Mouse (Mus musculus): ENCODE results near the gene Gpr65.
"Not testable (repeated sequence)": the region's sequence is repeated elsewhere in the genome, so short reads cannot be mapped to it uniquely, and the experiment has no call there.

The Gpr65 gene

DNA sequence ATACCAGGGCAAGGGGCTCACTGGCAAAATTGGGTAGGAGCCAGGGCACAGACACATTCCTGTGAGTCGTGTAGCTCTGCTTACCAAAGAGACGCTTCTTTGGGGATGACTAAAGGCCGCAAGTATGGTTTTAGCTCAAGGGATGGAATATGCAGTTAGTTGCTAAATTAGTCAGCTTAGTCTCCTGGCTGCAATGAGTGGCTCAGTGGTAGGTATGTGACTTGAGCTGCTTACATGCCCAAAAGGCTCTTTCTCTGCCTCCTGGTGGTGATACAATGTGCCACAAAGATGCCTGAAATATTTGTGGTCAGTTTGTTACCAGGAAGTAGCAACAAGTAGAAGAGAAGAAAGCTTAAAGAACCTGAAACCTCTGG, 15.0 kb downstream of the Gpr65 start:
- no peak for DNase-seq

DNA sequence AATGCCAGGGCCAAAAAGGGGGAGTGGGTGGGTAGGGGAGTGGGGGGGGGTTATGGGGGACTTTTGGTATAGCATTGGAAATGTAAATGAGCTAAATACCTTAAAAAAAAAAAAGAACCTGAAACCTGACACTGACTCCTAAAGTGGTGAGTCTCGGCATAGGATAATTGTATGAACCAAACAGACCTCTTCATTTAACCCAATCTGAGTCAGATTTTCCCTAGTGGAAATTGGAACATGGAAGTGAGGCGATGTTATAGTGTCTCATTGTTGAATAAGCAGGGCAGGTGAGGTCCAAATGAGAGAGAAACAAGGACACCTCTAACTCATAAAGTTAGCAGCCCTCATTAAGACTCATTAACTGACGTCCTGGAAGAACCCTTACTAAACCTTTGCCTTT, 16.0 kb downstream of the Gpr65 start:
- no peak for DNase-seq

DNA sequence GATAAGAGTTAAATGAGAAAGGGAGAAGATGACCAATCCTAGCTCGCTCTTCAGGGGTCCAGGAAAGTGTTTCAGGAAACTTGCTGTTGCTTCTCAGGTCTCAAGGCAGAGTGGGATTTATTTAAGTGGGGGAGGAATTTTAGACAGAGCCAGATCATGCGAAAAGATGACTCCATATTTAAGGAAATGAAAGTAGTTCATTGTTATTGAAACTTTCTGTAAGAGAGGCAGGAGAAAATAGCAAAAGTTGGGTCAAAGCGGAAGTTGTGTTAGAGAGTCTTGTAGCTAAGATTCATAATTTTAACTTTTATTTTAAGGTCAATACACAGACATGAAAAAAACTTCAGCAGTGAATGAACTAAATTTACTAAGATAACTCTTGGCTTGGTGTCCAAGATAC, 22.0 kb downstream of the Gpr65 start:
- no peak for DNase-seq

DNA sequence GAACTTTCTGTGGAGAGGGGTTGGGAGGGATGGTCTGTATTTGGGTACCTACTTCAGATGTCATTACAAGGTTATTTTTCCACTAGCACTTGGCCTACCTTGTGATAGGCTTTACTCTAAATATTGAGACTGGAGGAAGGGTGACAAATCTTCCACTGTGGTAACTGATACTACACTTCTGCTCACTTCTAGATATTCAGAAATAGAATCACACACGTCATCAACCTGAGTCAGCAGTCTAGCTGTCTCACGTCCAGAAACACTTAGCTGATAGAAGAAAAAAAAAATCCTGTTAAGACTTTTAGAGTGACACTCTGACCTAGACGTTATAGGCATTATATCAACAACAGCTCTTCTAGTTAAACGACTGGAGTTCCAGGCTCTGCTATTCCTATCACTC, 23.8 kb downstream of the Gpr65 start:
- no peak for DNase-seq

DNA sequence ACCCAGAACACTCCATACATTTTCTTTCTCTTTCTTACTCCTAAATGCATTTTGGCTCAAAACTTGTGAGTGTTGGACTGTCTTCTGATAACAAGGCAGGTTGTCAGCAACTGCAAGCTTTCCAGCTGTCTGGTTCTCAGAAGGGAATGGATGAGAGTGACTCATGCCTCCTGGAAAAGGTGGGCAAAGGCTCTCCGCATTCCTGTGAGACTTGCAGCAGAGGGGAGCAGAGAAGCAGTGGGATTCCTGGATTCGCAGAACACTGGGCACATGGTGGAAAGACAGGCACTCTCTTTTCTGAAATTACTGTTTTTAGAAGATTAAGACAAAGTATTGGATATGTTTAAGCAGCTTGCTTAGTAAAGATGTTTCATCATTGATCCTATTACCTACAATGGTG, 25.8 kb downstream of the Gpr65 start:
- no peak for DNase-seq

DNA sequence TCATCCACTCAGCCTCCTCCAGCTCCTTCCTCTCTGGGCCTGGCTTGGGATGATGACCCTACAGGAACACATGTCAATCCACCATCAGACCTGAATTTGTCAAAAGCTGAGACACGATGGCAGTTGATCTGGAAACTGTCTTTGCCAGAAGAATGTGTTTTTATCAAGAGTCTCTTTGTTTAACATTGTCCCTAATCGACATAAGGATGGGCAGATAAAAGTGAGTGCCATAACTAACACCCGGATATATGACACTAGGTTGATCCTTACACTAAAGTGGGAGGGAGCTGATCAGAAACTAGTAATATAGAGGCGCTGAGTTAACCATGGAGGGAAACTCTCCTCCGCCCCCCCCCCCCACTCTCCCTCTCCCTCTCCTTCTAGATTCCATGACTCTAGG, 33.5 kb downstream of the Gpr65 start:
- DNase-seq: no peak

DNA sequence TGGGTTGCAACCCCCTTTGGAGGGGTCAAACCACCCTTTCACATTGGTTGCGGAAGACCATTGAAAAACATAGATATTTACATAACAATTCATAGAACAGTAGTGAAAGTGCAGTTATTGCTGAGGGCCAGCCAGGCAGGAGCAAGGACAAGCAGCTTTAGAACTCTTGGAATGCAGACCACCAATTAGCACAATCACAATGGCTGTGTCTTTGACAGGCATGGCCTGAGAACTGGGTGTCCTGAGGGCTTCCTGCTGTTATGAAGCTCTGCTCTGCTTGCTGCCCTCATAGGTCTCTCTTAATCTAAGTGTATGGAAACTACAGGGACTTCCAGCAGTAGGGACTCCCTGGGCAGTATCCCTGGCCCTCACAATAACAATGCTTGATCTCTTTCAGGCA, 34.6 kb downstream of the Gpr65 start:
- DNase-seq: no peak

DNA sequence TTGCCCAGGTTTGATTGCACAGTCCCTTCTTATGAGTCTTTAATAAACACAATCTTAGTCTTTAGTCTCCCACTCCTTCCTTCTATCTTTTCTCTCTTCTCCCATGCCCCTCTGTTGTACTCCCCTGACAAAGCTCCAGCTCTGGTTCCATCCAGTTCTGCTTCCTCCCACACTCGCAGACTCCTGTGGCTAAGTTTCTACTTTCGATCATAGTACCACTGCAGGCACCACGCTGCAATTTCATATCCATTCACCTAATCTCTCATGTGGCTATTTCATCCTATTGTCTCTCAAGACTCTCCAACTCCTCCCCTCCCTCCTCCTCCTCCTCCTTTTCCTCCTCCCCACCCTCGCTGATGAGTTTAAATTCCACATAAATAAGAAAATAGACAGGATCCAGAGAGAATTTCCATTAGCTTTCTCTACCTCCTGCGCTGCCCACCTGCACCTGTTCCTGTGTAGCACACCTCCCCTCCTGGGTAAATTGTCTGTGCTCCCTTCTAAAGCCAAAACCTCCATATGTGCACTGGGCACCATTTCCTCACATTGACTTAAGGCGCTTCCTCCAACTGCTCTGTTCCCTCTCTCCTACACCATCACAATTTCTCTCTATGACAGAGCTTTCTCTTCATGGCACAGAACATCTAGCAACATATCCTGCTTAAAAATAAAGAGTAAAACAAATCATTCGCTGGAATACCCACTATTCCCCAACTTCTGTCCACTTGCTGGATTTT, 38.9 kb downstream of the Gpr65 start:
- DNase-seq: no peak

DNA sequence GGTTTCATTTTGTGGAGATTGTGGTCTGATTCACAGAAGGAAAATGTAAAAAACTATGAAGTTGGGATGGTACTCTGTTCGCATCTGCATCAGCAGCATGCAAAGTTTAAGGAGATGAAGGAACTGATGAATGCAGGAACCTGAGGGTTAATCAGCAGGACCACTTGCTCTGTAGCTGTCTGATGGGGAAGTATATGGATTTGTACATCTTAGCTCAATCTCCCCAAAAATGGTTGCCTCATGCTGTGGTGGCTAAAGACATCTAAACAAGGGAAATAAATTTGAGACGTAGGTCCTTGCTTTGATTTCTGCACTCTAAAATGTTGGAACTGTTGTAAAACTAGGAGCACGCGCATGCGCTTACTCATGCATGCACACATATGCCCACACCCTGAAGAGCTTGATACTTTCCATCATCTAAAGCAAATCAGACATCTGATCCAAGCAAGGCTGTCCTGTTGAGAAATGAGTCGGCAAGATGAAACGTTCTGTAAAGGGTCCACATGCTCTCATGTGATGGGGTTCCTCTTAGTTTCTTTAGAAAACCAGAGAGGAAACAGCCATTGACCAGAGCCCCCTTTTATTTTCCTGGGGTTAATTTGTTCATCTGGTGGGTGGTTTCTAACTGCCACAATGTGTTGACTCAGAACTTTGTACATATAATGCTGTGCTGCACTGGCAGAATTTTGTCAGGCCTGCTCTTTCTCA, 43.1 kb downstream of the Gpr65 start:
- no peak for DNase-seq

DNA sequence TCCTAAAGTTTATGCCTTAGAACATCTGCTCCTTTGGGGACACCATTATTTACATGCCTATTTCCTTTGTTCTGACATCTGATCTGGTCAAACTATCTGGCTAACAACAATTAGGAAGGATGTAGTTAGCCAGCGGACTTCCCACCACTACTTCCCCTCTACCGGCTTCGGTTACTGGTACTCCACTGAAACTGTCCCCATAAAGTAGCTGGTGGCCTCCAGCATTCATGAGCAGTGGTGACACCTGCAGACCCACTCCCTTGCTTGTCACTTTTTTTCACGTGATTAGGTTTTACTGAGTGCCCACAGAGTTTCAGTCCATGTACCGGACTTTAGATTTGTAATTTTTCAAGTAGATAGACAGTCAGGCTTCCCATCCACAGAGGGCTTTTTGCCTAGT, 47.5 kb downstream of the Gpr65 start:
- no peak for DNase-seq

DNA sequence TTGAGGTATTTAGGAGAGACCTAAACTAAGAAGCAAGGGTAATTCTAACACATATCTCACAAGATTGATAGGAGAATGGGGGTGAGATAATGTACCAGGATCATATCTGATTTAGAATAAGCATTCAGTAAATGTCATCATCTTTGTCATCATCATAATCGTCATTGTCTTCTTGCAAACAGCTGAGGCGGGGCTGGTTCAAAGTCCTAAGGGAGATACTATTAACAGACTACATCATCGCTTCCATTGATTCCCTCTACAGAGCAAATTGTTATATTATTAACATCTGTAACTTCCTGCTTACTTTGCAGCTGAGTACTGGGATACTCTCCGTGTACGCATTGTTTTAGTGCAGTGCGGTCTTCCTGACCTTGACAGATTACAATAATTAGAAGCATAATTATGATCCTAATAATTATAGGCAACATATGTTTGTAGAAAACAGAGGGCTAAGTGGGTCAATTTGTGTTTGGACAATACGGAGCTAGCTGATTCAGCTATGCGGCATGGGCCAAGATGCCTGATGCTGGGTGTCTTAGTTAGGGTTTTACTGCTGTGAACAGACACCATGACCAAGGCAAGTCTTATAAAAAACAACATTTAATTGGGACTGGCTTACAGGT, 49.4 kb downstream of the Gpr65 start:
- DNase-seq: no peak

DNA sequence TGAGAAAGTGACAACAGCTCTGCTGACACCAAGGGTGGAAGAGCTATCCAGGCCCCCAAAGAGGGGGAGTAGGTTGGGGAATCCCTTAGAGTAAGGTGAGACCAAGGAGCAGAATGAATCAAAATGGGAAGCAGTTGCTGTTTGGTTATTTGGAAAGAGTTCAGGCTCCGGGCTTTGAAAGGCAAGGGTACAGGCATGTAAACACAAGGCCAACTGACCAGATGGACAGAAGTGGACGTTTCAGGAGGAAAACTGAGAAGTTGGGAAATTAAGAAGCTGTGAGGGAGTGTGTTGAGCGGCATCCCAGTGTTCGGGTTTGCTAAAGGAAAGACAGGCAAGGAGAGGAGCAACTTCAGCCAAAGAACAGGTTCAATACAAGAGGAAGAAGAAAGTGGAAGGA, 54.0 kb downstream of the Gpr65 start:
- no peak for DNase-seq

DNA sequence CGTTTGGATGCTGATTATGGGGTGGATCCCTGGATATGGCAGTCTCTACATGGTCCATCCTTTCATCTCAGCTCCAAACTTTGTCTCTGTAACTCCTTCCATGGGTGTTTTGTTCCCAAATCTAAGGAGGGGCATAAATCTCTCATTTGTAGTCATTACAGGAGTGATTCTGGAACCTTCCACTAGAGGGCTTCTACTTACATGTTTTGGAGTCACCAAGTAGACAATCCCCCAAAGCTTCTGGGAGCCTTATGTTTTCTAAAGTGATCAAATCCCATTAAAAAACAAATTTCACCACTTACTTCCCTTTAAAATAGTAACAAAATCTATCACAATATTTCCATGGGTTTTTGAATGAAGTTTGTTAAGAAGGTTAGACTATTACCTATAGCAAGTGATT, 55.7 kb downstream of the Gpr65 start:
- not testable (repeated sequence) for DNase-seq

Data from kidney, adult 18-20 months (tissue).